Mouse (Mus musculus): Measurements from ENCODE around the gene Naa25. TPM values are rescaled to one million over a fixed set of nuclear protein-coding genes. Genes with fewer than 3 reads are reported as not detected.
A peak's percentile ranks its signal among the peaks of the same experiment; 100 is the strongest.

The Naa25 gene
- total RNA-seq, 2 experiments from 2014 or later, result 25.9 to 29.7 TPM

DNA sequence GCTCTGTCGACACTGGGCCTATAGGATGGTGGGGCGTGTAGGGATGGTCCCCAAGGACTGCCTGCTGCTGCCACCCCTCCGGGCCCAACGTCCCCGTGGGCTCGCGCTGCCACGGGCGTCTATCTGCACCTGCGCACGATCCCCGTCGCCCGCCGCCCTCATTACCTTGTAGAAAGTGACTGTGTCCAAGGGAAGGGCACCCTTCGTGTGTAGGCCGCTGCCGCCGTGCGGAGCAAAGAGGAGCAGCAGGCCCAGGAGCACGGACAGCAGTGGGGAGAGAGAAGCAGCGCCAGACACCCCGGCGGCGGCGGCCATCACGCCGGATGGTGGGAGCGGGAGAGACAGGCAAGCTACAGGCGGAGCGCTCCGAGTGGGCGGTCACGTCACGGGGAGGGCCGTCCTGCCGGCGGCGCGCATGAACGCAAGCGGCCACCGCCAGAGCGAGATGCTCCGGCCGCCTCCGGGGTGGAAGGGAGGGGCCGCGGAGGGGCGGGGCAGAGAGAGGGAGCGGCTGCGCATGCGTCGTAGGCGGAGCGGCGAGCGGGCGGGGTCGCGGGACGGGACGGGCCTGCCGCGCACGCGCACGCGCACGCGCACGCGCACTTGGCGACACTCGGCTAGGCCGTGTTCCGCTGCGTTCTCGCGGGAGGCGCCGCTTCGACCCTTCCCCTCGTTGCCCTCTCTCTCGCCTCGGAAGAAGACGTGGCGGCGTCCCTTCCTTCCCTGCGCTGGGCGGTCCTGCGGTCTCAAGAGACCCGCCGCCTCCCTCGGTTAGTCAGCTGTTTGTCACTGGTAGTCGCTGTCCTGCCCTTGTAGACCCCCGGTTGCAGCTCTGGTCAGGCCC lies 54.5 kb downstream of the Naa25 start, which contains the start of gene Erp29:
TSS of gene Erp29 (minus strand) at position 481 of the 844 bp plus-strand sequence.
- DNase-seq (ENCODE audit: low spot score), result peak; percentile 98

DNA sequence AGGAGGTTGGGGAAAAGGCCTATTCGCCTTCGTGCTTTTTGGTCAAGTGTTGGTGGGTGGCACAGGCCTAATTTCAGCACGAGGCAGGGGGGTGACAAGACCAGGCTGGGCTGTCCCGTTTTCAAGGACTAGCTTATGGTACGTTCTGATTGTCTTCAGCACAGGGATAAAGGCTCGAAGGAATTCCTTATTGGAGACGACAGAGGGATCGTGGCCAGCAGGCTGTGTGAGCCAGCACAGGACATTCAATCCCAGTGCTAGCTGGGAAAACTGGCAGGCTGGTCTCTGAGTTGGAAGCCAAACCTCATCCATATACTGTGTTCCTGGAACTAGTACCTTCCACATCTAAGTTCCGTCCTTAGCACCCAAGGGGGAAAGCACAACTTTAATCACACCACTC lies 55.2 kb downstream of the Naa25 start:
- DNase-seq (ENCODE audit: low spot score), result peak; percentile 78

DNA sequence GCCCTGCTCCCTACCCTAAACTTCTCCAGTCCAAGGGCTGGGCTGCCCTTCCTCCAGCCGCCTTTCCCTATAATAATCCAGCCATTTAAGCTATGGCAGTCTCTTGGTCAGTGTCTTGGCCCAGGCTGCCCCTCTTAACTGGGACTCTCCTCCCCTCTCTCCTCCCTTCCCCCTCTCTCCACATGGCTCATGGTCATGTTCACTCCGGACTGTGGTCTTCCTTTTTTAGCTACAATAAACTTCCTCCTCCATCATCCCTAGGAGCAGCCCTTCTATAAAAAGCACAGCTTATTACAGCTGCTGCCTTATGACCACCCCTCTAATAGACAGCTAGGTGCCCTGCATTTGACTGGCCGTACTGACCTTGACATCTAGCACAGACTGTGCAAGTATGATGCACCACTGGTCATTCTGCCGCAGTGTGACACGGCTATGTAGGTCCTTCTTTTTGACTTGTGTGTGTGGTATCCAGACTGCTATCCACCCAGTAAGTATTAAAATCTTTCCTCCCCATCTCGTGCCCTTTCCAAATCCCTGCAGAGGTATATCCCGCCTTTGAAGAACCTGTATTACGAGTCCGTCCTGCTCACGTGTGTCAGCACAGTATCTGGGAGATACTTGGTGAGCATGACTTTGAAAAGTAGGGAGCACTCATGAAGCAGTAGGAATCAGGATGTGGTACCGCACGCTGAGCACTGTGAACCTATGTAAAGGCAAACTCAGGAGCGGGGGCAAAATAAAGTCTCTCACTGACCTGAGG lies 56.2 kb downstream of the Naa25 start:
- no peak for DNase-seq (ENCODE audit: low spot score)

DNA sequence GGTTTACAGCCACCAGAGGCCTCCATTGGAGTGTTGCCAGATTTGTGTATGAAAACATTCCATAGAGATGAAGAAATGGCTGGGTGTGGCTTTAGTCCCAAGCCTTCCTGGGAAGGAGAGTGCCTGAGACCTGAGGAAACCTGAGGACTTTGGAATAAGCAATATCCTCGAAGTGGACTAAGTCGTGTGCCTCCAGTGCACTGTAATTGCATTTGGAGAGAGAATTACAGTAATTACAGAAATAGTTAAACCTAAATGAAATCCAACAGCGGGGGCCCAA lies 56.7 kb downstream of the Naa25 start:
- DNase-seq (ENCODE audit: low spot score), result no peak

DNA sequence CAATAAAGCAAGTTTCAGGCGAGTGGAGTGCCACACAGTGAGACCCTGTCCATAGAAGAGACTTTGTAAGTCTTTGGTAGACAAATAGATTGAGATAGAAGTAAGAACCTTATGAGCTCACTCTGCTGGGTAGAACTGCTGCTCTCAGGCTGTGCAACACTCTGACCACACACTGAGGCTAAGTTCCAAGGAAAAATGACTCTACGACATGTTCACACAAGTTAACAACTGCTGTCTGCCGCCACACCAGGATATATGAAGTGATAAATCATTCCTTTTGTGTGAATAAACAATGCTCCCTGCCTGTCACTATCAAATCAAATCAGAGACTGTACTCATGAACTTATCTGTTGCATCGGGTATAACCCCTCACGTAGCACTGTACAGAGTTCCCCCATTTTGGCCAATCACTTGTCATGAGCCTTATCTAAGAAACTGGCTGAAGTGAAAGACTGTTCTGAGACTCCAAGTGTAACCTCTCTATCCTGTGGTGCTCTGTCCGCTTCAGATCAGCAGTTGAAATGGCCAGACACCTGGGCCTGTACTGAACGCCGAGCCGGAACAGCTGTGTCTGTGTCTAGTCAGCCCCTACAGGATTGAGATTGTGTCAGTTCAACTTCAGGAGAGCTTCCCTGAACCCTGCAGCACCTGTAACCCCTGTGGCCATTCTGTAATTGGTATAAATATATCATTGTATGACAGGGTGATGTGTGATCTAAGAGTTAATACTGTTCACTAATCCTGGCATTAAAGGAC lies 58.0 kb downstream of the Naa25 start:
- no peak for DNase-seq (ENCODE audit: low spot score)

DNA sequence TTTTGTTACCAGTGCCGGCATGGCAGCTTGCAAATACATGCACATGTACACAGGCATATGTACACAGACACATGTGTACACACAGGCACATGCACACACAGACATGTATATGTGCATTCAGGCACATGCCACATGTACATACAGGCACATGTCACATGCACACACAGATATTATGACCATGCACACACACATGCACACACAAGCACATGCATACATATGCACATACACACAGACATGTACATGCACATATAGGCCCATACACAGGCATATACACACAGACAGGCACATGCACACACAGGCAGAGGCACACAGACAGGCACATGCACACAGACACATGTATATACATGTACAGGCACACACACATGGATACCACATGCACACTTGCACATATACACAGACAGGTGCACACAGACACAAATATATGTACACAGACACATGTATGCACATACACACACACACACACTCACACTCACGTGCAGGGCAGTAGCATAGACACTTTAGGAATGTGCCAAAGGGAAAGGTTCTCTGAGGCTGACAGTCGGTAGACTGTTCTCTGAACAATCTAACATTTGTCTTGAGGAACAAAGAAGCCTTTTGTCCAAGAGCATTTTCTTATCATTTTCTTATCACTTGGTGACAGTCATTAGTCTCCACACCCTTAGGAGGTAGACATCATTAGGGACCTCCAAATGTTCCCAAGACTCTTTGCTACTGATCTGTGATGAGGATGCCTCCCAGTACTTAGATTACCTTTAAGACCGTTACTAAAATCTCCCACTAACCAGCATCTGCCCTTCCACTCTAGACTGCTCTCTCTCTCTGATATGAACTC lies 63.8 kb downstream of the Naa25 start:
- no peak for DNase-seq (ENCODE audit: low spot score)

DNA sequence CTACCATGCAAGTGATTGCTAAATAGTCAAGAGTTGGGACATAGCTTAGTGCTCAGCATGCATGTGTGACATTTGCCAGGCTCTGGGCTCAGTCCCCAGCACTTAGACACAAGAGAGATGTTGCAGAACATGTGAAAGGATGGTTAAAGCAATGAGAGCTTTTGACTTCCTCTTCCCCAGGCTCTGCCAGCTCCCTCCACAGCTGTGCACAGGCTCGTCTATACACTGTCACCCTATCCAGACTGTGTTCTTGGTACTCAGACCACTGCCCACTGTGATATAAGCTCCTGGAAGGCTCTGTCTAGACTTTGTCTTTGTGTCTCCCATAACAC lies 64.4 kb downstream of the Naa25 start:
- no peak for DNase-seq (ENCODE audit: low spot score)

DNA sequence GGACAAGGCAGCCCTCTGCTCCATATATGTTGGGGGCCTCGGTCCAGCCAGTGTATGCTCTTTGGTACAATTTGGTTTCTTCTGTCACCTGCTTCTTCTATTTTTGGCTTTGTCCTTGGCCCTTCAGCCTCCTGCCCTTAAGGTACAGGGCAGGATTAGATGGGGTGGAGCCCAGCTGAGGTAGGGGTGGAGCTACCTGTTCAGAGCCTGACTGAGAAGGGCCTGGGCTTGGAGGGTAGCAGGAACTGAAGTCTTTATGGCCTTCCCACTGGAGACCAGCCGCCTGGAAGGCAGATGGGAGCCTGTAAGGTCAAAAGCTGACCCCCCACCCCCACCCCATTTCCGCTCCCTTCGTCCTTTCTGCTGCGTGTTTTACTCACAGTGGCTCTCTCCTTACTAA lies 65.2 kb downstream of the Naa25 start:
- DNase-seq (ENCODE audit: low spot score), result no peak

DNA sequence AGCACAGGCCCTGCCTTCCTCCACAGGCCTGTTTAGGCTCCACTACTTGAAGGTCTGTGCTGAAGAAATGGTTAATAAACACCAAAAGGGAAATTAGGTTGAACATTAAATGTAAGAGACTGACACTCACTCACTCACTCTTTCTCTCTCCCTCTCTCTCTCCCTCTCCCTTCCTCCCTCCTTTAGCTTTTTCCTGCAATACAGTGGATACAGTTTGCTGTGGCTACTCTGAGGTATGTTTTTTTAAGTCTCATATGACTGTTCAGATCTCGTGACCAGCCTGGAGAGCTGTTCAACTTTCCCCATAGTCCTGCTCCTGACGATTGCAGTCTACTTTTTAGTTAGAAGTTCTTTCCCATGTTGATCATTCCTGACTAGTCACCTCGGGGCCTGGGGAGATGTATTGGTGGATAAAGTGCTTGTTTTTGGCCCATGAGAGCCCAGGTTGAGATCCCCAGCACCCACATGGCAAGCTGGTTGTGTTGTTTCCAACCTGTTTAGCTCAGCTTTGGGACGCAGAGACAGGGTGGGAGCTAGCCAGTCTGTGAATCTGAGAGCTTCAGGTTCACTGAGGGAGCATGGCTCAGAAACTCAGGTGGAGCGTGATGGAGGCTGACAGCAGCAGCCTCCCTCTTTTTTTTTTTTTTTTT lies 66.0 kb downstream of the Naa25 start:
- DNase-seq (ENCODE audit: low spot score), result no peak

DNA sequence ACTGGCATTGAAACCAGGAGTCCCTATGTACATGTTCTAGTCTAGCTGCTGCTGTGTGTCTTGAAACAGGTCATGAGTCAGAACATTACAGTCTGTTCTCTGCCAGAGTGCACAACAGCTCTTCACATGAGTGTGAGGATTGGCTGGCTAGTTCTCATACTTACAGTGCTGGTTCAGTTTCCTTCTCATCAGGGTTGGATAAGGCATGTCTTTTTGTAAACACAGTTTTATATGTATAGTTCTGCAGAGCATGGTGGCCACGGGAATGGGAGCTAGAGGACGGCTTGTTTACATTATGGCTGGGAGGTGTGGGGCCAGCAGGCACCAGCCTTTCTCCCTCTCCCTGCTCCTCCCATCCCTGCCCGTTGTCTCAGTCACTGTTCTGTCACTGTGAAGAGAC lies 71.8 kb downstream of the Naa25 start:
- no peak for DNase-seq (ENCODE audit: low spot score)

DNA sequence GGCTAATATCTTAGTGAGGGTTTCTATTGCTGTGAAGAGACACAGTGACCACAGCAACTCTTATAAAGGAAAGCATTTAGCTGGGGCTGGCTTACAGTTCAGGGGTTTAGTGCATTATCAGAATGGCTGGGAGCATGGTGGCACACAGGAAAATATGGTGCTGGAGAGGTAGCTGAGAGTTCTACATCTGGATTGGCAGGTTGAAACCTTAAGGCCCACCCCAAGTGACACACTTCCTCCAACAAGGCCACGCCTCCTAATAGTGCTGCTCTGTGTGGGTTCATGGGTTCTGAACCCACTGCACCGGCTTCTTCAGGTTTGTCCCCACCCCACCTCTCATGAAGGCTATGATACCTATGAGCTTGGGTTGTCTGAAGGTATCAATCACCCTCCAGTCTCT lies 74.7 kb downstream of the Naa25 start:
- no peak for DNase-seq (ENCODE audit: low spot score)

DNA sequence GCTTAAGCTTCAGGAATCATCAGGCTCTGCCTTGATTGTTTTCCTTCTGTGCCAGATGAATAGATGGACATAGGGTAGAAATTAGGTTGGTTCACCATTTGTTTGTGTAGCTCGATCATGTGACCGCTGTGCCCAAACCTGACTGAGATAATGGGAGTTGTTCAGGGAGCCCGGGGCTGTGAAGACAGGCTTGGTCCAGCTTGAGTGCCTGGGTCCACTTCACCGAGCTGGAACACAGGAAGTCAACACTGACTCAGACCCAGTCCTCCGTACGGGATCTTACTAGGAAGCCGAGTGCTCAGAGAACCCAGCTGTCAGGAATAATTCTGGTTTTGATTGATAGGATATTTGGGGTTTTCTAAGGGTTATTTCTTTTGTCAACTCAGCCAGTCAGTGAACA lies 76.9 kb downstream of the Naa25 start:
- no peak for DNase-seq (ENCODE audit: low spot score)

DNA sequence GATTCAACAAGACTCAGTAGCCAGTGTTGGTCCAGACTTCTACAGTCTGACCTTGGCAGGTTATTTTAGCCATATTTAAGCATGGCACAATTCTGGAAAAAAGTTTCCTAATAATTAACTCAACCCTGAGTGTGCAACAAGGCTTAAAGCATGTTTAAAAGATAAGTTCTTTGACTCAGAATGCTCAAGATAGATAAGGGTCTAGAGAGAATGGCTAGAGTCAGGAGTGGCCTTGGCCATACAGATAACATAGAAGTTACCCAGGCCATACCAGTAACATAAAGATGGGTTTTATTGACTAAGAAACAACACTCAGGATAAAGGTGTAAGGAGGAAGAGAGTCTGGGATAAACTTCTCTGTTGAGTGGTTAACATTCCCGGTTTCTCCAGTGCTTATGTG lies 78.3 kb downstream of the Naa25 start:
- DNase-seq (ENCODE audit: low spot score), result no peak

DNA sequence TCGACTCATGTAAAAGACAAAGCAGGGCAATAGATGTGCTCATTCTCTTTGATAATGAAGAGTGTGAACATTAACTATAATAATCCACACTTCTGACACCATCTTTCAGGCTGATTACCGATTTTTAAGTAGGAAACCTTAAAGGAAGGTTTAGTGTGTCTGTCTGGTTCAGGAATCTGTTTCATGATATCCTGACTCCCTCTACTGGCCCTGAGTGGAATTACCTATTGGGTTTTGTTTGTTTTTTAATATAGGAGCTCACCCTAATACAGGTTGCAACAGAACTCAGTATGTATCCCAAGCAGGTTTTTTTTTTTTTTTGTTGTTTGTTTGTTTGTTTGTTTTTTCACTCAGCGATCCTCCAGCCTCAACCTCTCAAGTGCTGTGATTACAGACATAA lies 79.9 kb downstream of the Naa25 start:
- DNase-seq (ENCODE audit: low spot score), result peak; percentile 58

DNA sequence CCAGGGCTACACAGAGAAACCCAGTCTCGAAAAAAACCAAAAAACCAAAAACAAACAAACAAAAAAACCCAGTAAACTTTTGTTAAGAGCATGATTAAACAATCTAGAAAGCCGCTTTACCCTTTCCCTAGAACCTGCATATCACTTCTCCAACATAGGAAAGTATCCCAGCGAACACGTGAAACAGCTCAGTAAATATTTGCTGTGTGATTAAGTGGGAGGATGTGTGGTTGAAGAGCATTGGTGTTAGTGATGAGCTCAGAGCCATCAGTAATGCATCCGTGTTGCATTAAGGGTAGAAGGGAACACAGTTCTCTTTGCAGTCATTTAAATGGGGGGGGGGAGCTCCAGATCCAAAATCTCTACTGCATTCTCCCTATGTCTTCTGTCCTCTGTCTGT lies 87.1 kb downstream of the Naa25 start:
- no peak for DNase-seq (ENCODE audit: low spot score)

DNA sequence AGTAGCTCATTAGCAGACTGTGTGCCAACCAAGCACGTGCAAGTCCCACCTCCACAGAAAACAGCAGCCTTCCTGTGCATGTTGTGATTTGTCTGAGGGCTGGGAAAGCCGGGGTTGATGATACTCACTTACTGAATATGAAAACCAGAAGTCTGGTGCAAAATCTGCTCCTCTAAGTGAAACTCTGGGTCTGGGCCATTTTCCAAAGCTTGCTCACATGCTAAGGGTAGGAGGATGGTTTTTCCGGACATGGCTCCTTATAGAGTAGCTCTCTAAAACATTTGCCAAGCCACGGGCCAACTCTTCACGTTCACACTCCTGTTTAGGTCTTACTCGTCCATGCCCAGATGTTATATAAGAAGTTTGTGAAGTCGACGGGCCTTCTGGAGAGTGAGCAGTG lies 95.6 kb downstream of the Naa25 start:
- no peak for DNase-seq (ENCODE audit: low spot score)

Other genes with a start within 250 kb of the Naa25 start
- 10 to 100 TPM; 58.2 to 78.2 TPM for gene Ptpn11, start 206.5 kb upstream of the Naa25 start, total RNA-seq (2021)
- 100 to 1,000 TPM; 465 to 471 TPM for gene Rpl6, start 193.5 kb upstream of the Naa25 start, total RNA-seq (2021)
- 10 to 100 TPM; 11.3 to 11.8 TPM for gene Hectd4, start 177.7 kb upstream of the Naa25 start, total RNA-seq (2021)
- 10 to 100 TPM; 45.9 to 48.0 TPM for gene Trafd1, start 12.3 kb upstream of the Naa25 start, total RNA-seq (2021)
- 1 to 10 TPM; 7.4 to 7.5 TPM for gene Tmem116, start 54.0 kb downstream of the Naa25 start, total RNA-seq (2021)
- 10 to 100 TPM; 28.6 to 38.1 TPM for gene Erp29, start 54.6 kb downstream of the Naa25 start, total RNA-seq (2021)
- not detected for gene Adam1b, start 105.5 kb downstream of the Naa25 start, total RNA-seq (2021)
- 1 to 10 TPM; 1.7 to 2.0 TPM for gene Adam1a, start 147.5 kb downstream of the Naa25 start, total RNA-seq (2021)
- not detected for gene Gm42878, start 147.5 kb downstream of the Naa25 start, total RNA-seq (2021)
- 100 to 1,000 TPM; 133 to 140 TPM for gene Mapkapk5, start 148.0 kb downstream of the Naa25 start, total RNA-seq (2021)
- 100 to 1,000 TPM; 172 to 203 TPM for gene Aldh2, start 195.9 kb downstream of the Naa25 start, total RNA-seq (2021)
- gene Acad12, start 221.0 kb downstream of the Naa25 start, total RNA-seq (2021), result 10 to 100 TPM; 26.0 to 27.8 TPM